Mouse (Mus musculus) NIH3T3 (cell line): Measurements from ENCODE around the gene 4930451I11Rik.

Source experiments
- DNase-seq: peaks from one replicate; pipeline ENCODE4 v3.0.0-alpha.2; 2012; ENCODE audit warnings: low read depth

Gene 4930451I11Rik

GRCm38 (mm10) chr7:126799468-126800268, 31.8 kb downstream of the 4930451I11Rik start:
- no peak for DNase-seq

DNA sequence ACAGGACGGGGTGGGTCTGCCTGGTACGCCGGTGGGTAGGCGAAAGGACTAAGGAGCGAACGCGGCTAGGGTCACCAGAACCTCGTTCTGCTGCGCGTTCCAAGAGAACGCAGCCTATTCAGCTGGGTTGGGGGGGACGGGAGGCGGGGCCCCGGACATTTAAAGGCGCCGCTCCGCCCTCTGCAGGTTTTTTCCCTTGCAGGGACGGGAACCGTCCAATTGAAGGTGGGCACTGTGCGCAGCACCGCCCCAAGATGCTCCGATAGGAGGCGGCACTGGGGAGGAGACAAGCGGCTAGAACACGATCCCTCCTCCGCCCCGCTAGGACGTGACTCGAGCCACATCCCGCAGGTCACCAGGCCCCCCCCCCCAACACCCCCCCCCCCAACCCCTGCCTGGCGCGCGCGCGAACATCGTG, 32.4 kb downstream of the 4930451I11Rik start:
- peak; percentile 97 for DNase-seq

DNA sequence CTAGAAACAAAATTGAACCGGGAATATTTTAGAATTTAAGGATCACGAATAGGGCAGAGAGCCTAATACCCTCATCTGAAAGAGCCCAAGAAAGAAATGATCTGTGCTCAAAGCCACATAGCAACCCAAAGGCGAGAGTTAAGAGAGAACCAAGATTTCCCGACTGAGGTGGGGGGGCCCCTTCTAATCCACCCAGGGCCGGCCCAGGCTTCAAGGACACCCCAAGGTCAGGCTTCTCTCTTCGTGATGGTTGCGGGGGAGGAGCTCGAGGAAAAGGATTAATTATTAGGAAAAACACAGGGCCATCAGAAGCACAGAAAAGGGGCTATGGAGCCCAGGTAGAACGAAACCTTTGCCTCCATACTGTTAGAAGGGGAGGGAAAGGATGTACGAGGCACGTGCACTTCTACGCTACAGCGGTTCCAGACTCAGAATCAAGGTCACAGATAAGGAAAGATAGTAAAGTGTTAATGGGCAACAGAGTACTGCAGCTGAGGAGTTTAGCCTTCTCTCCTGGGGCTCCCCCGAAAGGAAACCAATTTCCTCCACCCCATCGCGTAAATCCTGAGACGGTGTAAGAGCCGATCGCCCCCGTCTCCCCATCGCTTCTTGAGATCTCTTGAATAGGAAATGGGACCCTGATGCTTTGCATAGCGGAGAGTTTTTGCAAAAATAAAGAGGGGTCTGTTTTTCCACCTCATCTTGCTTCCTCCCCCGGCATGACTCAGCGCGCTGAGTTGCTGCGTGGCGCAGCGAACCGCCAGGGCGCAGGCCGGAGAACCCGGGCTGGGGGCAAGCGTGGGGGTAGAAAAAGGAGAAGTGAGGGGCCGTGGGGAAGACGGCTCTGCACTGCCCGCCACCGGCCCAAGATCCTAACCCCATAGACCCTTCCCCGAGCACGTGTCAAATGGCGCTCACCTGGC, 33.1 kb downstream of the 4930451I11Rik start:
- DNase-seq, result no peak

- DNase-seq, result no peak
These were observed 33.9 kb downstream of the 4930451I11Rik start, which contains the start of gene Fam57b for GRCm38 (mm10) chr7:126797411-126798126. Gene Fam57b, plus strand, starts transcription at chr7:126797668.

GRCm38 (mm10) chr7:126796350-126796932, 35.0 kb downstream of the 4930451I11Rik start:
- peak; percentile 73 for DNase-seq

DNA sequence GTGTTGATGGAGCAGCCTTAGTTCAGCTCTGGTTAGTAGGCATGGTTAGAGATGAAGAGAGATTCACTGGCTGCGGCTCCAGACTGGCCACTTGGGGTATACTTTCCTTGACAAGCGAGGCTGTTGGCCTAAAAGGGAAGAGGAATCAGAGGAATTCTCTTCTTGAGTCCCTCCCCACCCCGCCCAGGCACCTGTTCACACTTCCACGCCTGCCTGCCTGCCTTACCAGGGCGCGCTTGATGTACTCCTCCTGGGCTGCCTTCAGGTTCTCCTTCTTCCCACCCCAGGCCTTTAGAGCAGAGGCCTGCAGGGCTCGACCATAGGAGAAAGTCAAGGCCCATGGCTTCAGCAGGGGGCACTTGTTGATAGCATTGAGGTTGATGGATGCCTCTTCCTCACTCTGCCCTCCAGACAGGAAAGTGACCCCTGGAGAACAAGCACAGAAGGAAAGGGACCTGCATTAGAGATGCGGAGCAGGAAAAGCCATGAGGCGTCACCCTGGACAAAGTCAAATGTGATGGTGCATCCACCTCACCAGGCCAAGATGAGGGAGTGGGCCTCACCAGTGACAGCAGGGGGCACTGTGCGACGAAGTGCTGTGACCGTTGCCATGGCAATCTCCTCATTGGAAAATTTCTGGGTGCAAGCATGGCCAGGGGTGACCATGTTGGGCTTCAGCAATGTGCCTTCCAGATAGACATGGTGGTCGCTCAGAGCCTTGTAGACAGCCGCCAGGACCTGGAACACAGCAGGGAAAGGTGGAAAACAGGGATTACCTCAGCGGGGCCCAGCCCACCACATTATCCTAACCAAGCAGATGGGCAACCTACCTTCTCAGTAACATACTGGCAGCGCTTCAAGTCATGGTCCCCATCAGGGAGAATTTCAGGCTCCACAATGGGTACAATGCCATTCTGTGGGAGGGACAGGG, 35.8 kb downstream of the 4930451I11Rik start:
- no peak for DNase-seq

- no peak for DNase-seq
These were observed 37.2 kb downstream of the 4930451I11Rik start for GRCm38 (mm10) chr7:126794271-126794605.

- DNase-seq, result no peak
These were observed 37.8 kb downstream of the 4930451I11Rik start for GRCm38 (mm10) chr7:126793456-126794270.

DNA sequence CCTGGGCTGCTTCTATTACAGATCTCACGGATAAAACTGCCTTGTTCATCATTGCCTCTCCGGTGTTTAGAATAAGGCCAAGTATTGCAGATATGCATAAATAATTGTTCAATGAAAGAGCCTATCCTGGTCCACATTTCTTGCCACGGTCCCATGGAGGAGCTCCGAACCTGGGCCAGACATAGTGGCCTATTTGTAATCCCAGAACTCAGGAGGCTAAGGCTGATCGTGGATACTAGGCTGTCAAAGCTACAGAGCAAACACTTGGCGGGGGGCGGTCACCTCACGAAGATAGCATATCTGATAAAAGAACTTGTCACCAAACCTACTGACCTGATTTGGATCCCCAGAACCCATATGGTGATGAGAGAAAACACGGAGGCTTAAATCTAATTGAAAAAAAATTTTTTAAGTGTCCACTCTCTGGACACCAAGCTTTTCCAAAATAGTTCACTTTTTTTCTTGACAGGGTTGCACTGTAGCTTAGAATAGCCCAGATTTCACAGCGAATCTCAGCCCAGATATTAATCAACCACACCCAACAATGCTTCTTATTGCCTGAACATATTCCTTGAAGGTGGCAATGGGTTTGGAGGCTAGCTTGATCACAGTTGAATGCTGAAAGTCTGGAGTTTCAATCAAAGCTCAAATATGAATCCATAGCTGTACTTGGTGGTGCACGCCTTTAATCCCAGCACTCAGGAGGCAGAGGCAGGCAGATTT, 38.6 kb downstream of the 4930451I11Rik start:
- no peak for DNase-seq

- peak; percentile 97 for DNase-seq
These were observed 39.4 kb downstream of the 4930451I11Rik start, which contains the start of gene Ppp4c for GRCm38 (mm10) chr7:126791851-126792720. Gene Ppp4c, minus strand, starts transcription at chr7:126792496.

DNA sequence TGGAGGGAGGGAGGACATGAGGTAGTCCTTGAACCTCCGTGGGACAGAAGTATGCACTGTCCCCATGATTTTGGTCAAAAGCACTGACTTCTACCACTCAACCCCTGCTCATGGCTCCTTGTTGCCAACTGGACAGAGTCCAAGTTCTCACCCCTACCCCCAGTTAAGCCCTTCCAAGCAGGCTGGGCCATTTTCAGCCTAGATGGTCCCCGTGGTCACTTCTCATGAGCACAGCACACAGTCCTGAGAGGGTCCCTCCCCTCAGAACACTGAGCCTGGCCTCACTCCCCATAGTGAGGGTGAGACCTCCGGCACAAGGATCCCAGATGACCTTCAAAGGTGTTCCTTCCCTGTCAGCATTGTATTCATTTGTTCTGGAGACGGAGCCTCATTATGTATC, 42.3 kb downstream of the 4930451I11Rik start:
- no peak for DNase-seq

DNA sequence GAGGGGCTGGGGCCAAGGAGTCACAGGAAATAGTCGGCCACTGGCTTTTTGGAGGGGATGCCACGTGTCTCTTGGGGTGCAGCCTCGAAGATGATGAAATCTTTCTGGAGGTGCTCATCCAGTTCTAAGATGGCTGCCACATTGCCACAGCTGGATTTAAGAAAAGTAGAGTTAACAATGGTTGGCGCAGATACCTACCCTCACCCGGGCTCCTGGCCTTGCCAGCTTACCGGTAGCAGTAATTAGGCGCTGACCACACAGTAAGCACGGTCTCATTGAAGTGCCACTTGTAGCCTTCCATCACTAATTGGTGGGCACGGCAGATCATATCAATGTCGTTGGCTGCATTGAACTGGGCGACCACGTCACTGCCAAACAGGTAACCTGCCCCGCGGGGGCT, 45.3 kb downstream of the 4930451I11Rik start:
- DNase-seq, result no peak

DNA sequence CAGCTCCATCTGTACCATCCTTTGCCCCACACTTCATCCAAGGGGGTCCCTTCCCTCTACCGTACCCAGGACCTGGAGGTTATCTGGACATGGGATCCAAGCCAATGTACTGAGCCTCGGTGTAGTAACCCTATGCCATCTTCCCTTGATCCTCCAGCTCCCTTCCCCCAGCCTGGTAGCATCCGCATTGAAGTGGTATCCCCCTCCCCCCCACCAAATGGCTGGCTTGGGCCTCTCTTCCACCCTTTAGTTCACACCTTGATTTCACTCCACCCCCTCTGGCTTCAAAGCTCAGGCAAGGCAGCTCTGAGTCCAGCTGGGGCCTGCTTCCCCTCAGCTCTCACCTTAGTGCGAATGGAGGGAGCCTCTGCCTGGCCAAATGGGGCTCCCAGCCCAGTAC, 46.4 kb downstream of the 4930451I11Rik start:
- no peak for DNase-seq

GRCm38 (mm10) chr7:126784469-126784868, 47.0 kb downstream of the 4930451I11Rik start:
- no peak for DNase-seq

GRCm38 (mm10) chr7:126782693-126783092, 48.7 kb downstream of the 4930451I11Rik start:
- DNase-seq, result no peak

DNA sequence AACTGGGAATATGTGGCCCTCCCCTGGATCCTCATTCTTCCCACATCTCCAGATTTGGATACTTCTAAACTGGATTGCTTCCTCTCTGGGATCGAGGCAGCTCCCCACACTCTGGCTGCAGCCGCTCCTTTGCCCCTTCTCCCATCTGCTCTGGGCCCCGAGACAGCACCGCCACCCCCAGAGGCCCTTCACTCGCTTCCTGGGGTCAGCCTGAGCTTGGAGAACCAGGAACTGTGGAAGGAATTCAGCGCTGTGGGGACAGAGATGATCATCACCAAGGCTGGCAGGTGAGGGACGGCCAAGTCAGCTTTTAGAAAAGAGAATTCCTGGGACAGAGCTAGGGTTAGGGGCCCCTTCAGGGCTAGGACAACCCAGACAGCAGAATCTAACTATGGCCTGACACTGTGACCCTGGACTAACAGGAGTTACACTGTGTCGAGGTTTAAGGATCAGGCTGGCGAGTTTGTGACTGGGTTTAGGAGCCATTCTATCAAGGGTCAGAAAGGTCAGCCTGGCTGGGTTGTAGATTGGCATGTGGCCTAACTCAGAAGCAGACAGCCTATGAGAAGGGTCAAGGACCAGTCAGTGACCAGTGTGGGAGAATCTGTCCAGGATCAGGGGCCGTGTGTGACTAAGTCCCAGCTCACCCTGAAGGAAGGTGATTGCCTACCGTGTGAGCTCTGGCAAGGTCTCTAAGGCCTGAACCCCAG, 49.6 kb downstream of the 4930451I11Rik start:
- DNase-seq, result no peak

DNA sequence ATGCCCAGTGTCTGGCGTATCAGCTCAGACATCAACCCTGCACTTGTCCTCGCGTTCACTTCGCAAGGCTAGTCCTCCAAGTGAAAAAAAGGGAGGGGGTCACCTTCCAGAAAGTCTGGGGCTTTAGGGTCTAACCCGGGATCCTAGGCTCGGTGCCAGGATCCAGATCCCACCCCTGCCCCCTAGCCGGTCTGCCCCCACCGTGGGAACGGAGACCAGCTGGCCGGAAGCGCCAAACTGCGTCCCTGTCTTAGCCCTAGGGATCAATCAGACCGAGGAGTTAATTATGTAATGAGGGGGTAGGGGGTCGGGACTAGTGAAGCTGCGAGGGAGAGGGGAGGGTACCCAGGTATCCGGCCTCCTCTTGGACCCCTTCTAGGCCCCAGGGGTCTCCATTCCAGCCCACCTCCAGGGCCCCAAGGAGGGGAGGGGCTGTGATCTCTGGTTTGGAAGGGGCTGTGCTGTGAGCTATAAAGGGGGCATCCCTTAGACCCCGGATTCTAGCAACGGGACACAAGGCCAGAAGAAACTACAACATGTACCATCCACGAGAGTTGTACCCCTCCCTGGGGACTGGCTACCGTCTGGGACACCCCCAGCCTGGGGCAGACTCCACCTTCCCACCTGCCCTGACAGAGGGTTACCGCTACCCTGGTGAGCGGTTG, 50.3 kb downstream of the 4930451I11Rik start, which contains the start of gene Tbx6:
Tbx6 (plus strand) TSS at position 513 of the 665 bp plus-strand sequence.
- DNase-seq, result no peak
